Mouse (Mus musculus) kidney, embryonic 15.5 days (tissue): ENCODE results near the gene Tcap. TPM values are rescaled to one million over a fixed set of nuclear protein-coding genes. Genes with fewer than 3 reads are reported as not detected.

Experiments
- ATAC-seq: fragments of 200-750 bp; cut with Nextera tagmentation; replicated peaks from 2 replicates; pipeline ENCODE4 v1.8.0; 2017; ENCODE audit warnings: moderate TSS enrichment; ENCODE audit not compliant: low FRiP score
- H3K27ac ChIP-seq: fragments of 300-500 bp; sonication (generic); 2 replicates; pipeline ENCODE4 v1.5.1; 2015; ENCODE audit warnings: mild to moderate bottlenecking, inconsistent platforms
- H3K27me3 ChIP-seq: fragments of 300-500 bp; sonication (generic); 2 replicates; pipeline ENCODE4 v1.6.1; 2015; ENCODE audit warnings: inconsistent platforms
- H3K36me3 ChIP-seq: fragments of 300-500 bp; sonication (generic); 2 replicates; pipeline ENCODE4 v1.6.1; 2015; ENCODE audit warnings: inconsistent platforms
- H3K4me1 ChIP-seq: fragments of 300-500 bp; sonication (generic); 2 replicates; pipeline ENCODE4 v1.6.1; 2015; ENCODE audit warnings: inconsistent platforms
- H3K4me2 ChIP-seq: fragments of 300-500 bp; sonication (generic); 2 replicates; pipeline ENCODE4 v1.6.1; 2015; ENCODE audit warnings: moderate library complexity, mild to moderate bottlenecking, inconsistent platforms
- H3K4me3 ChIP-seq: fragments of 300-500 bp; sonication (generic); replicated peaks from 2 replicates; pipeline ENCODE4 v1.5.1; 2015; ENCODE audit warnings: mild to moderate bottlenecking, inconsistent platforms
- H3K9ac ChIP-seq: fragments of 300-500 bp; sonication (generic); 2 replicates; pipeline ENCODE4 v1.6.1; 2015; ENCODE audit warnings: mild to moderate bottlenecking, inconsistent platforms
- H3K9me3 ChIP-seq: fragments of 300-500 bp; sonication (generic); replicated peaks from 2 replicates; pipeline ENCODE4 v1.6.1; 2016; ENCODE audit warnings: inconsistent platforms
- WGBS: fragments of 180-500 bp; shearing (Covaris S2); methylation state at CpG from one replicate; pipeline ENCODE4 v1.1.7; 2015; ENCODE audit warnings: mixed read lengths; 5-methylcytosine and 5-hydroxymethylcytosine counted together
- polyA plus RNA-seq: library from polyadenylated mRNA; unstranded; fragments of >200 nt; fragmentation: Nextera tagmentation; extraction: Ambion mirVana; gene quantifications from 2 replicates; pipeline ENCODE4 v1.2.1, GENCODE M21; 2015

Tcap gene
- polyA plus RNA-seq, 1 experiment from 2014 or later = 2.5 TPM

DNA sequence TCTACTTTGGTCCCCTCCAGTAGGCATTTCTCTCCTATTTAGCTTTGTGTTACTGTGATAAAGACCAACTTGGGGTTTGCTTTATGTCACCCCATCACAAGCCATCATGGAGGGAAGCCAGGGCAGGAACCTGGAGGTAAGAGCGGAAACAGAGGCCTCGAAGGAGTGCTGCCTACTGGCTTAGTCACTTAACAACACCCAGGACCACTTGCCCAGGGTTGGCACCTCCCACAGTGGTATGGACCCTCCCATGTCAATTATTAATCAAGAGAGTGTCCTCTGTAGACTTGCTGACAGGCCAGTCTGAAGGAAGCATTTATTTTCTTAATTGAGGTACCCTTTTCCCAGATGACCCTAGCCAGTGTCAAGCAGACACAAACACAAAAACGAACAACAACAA is 17.2 kb downstream of the Tcap start:
- no peaks in the 10 kb centered on the region for H3K9me3 ChIP-seq
- peak; percentile 63 for ATAC-seq

DNA sequence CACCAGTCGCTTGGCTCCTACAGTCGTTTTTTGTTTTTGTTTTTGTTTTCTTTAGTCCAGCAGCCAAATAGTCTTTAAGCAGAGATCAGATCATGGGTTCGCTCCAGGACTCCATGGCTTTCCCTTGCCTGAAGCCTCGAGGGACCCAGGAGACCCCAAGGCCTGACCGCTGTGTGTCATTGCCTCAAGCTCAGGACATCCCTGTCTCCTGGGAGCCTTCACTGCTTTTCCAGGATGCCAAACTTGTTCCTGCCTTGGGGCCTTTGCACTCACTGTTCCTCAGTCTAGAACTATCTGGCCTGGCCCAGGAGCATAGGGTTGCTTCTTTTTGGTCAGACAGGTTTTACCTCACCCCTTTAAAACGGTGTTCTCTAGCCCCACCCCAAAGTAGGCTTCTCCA is 23.0 kb downstream of the Tcap start:
- ATAC-seq = no peak
- H3K36me3 ChIP-seq = no peaks in the 10 kb centered on the region
- H3K4me1 ChIP-seq = peaks cover 27% of the 10 kb centered on the region
- no peak overlapping the region for H3K9ac ChIP-seq
- H3K27ac ChIP-seq = no peak overlapping the region
- no peaks in the 10 kb centered on the region for H3K9me3 ChIP-seq
- 67% methylated on average over 6 of the region's 6 CpGs for WGBS
- H3K4me2 ChIP-seq = no peak overlapping the region
- H3K4me3 ChIP-seq = no peak overlapping the region
- H3K27me3 ChIP-seq = peaks cover 5% of the 10 kb centered on the region

More for the DNA sequence above, 17.2 kb downstream of the Tcap start:
- Histone ChIP-seq H3K27me3 (no peaks in the 10 kb centered on the region), H3K9ac (peak overlapping the region; percentile 73), H3K4me3 (peak overlapping the region; percentile 81), H3K4me1 (peaks cover 18% of the 10 kb centered on the region), H3K27ac (peak overlapping the region; percentile 100), H3K36me3 (0 out of 2 replicates have a peak, but pooled peaks cover 6% of the 10 kb centered on the region), H3K4me2 (peak overlapping the region; percentile 87)
- 52% methylated on average over 3 of the region's 3 CpGs for WGBS

DNA sequence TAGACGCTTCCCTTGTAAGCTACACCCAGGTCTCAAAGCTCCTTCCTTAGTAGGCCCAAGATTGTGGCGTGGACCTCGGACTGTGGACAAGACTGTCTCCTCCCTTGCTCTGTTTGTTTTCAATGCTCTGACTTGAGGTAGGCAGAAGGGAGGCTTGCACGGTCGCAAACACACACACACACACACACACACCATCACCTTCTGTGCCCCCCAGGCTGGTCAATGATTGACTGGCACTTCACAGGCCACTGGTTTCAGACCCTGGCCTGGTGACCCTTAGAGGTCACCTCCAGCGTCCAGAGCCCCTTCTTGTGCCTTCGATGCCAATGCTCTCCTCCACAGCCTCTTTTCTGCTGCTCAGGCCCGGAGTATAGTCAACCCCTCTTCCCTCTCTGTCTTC is 25.3 kb downstream of the Tcap start:
- H3K36me3 ChIP-seq = no peaks in the 10 kb centered on the region
- H3K27me3 ChIP-seq = peaks cover 5% of the 10 kb centered on the region
- H3K27ac ChIP-seq = peak overlapping the region; percentile 90
- H3K9ac ChIP-seq = no peak overlapping the region
- H3K4me3 ChIP-seq = peak overlapping the region; percentile 19
- 31% methylated on average over 8 of the region's 8 CpGs for WGBS
- peak; percentile 52 for ATAC-seq
- peaks cover 42% of the 10 kb centered on the region for H3K4me1 ChIP-seq
- H3K4me2 ChIP-seq = peak overlapping the region; percentile 52
- no peaks in the 10 kb centered on the region for H3K9me3 ChIP-seq

DNA sequence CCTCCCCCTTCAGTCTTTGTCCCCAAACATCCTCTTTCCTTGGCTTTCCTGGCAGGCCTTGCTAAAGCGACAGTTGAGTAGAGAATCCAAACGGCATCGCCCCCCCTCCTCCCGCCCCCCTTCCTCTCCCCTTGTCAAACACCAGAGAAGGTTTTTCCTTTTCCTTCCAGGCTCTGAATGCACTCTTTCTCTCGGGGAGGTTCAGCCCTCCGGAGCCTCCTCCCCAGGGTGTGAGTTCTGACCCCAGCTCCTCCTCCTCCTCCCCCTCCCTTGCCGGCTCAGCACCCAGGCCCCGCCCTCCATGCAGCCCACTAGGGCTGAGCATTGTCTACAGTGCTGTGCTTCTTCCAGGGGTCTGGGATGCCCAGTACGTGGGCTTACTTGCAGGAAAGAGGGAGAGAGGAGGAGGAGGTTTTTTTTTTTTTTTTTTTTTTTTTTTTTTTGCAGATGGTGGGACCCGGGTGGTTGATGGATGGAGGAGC is 25.8 kb downstream of the Tcap start:
- Histone ChIP-seq H3K27ac (peak overlapping the region; percentile 90), H3K36me3 (no peaks in the 10 kb centered on the region), H3K27me3 (peaks cover 5% of the 10 kb centered on the region), H3K4me1 (peaks cover 47% of the 10 kb centered on the region), H3K4me2 (peak overlapping the region; percentile 52), H3K4me3 (peak overlapping the region; percentile 19), H3K9me3 (no peaks in the 10 kb centered on the region), H3K9ac (no peak overlapping the region)
- ATAC-seq = peak; percentile 70
- 2% methylated on average over 9 of the region's 10 CpGs for WGBS

DNA sequence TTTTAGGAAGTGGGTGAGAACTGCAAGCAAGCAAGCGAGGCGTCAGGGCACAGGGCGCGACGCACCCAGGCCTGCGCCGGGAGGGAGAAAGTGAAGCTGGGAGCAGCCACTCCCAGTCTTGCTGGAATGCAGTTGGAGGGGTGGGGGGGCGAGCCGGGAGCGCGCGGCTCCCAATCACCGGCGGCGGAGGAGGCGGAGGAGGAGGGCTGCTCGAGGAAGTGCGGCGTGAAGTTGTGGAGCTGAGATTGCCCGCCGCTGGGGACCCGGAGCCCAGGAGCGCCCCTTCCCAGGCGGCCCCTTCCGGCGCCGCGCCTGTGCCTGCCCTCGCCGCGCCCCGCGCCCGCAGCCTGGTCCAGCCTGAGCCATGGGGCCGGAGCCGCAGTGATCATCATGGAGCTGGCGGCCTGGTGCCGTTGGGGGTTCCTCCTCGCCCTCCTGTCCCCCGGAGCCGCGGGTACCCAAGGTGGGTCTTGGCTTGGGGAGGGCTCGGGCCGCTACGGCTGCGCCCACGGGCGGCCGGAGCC is 28.7 kb downstream of the Tcap start, which contains the start of gene Erbb2:
Erbb2 (plus strand) TSS at position 198 of the 524 bp plus-strand sequence.
- peaks cover 5% of the 10 kb centered on the region for H3K27me3 ChIP-seq
- peak within 1 kb of the TSS; percentile 100 for H3K9ac ChIP-seq
- peak; percentile 81 for ATAC-seq
- WGBS = 0% methylated on average over 38 of the region's 49 CpGs
- H3K4me2 ChIP-seq = peak within 1 kb of the TSS; percentile 79
- peak within 1 kb of the TSS; percentile 99 for H3K4me3 ChIP-seq
- 0 out of 2 replicates have a peak, but pooled peaks cover 5% of the 10 kb centered on the region for H3K36me3 ChIP-seq
- H3K4me1 ChIP-seq = peaks cover 75% of the 10 kb centered on the region
- H3K9me3 ChIP-seq = no peaks in the 10 kb centered on the region
- H3K27ac ChIP-seq = peak within 1 kb of the TSS; percentile 98

DNA sequence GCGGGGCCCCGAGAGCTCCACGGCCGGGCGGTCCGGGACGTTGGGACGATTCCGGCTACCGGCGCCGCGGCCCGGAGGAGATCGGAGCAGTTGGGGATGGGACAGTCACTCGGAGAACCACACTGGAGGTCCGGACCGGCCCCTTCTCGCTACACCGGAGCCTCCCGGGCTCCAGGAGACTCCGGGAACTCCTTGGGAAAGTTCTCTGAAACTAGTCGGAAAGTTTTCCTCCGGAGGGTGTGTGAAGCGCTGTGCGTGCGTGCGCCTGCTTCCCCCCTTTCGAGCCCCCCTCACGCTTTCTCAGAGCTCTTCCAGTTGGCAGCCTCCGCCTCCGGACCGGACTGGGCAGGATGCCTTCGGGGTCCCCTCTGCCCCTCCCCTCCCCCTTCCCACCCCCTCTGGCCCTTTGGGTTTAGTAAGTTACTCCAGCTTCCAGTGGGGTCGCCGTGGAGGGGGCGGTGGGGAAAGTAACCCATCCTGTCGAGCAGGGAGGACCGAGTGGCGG is 29.2 kb downstream of the Tcap start:
- H3K9me3 ChIP-seq = no peaks in the 10 kb centered on the region
- H3K4me1 ChIP-seq = peaks cover 75% of the 10 kb centered on the region
- 0 out of 2 replicates have a peak, but pooled peaks cover 5% of the 10 kb centered on the region for H3K36me3 ChIP-seq
- H3K9ac ChIP-seq = peak overlapping the region; percentile 100
- 0% methylated on average over 40 of the region's 40 CpGs for WGBS
- peak overlapping the region; percentile 99 for H3K4me3 ChIP-seq
- ATAC-seq = peak; percentile 27
- peak overlapping the region; percentile 98 for H3K27ac ChIP-seq
- peak overlapping the region; percentile 79 for H3K4me2 ChIP-seq
- peaks cover 5% of the 10 kb centered on the region for H3K27me3 ChIP-seq

DNA sequence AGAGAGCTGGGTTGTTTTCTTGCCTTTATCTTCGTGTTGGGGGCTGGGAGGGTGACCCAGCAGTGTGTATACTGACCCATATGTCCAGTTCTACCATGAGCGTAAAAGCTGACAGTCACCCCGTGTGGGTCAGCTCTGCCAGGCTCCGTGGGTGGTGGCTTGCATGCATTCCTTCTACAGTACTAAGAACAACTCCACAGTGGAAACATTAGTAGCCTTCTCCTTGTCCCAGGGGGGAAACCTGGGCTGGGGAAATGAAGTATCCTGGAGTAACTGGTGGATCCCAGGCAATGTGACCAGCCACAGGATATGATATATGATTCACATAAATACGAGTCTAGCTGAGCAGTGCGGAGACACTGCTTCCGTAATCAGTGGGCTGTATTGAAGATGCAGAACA is 30.1 kb downstream of the Tcap start:
- WGBS = 9% methylated on average over 7 of the region's 7 CpGs
- Histone ChIP-seq H3K4me1 (peaks cover 79% of the 10 kb centered on the region), H3K27ac (peak overlapping the region; percentile 98), H3K4me2 (peak overlapping the region; percentile 79), H3K4me3 (peak overlapping the region; percentile 99), H3K9ac (peak overlapping the region; percentile 100), H3K9me3 (no peaks in the 10 kb centered on the region), H3K36me3 (0 out of 2 replicates have a peak, but pooled peaks cover 9% of the 10 kb centered on the region), H3K27me3 (peaks cover 5% of the 10 kb centered on the region)
- ATAC-seq = no peak

DNA sequence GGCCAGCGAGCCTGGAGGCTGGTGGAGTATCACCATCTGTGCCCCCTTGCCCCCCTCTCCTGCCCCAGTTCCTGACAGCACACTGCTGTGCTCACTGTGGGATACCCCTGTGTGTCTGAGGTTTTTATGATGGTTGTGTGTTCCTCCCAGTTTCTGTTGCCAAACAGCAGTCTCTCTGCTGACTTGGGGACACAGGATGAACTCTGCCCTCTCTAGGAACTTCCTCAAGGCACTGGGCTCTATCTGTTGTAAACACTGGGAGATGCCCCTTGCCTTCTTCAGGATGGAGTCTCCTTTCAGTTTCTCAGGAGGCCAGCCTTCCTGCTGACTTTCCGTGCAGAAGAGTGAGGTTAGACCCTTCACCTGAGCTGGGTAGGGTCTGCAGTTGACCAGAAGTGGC is 30.6 kb downstream of the Tcap start:
- Histone ChIP-seq H3K9ac (peak overlapping the region; percentile 100), H3K4me2 (peak overlapping the region; percentile 79), H3K36me3 (peaks cover 13% of the 10 kb centered on the region; the same call in 1 of the 2 replicates), H3K4me3 (peak overlapping the region; percentile 99), H3K9me3 (no peaks in the 10 kb centered on the region), H3K4me1 (peaks cover 79% of the 10 kb centered on the region), H3K27ac (peak overlapping the region; percentile 98; the same call in 1 of the 2 replicates), H3K27me3 (peaks cover 5% of the 10 kb centered on the region)
- no peak for ATAC-seq
- WGBS = 21% methylated on average over 2 of the region's 2 CpGs

DNA sequence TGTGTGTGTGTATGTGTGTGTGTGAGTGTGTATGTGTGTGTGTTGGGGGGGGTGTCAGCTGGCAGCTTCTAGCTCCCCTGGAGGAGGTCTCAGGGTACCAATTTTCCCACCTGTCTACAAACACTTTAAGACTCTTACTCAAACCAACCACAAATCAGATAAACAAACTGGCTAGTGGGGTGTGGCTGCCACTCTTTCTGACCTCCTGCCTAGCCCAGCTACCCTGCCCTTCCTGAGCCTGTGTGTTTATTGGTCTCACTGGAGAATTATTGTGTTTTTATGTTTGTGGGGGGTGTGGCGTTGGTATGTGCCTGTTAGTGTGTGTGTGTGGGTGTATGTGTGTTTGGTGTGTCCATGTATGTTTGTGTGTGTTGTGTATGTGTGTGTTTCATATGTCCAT is 33.5 kb downstream of the Tcap start:
- no peak for ATAC-seq
- H3K27me3 ChIP-seq = no peaks in the 10 kb centered on the region
- H3K9me3 ChIP-seq = no peaks in the 10 kb centered on the region
- no peak overlapping the region for H3K4me2 ChIP-seq
- no peak overlapping the region for H3K4me3 ChIP-seq
- WGBS = 82% methylated on average over 1 of the region's 1 CpGs
- H3K9ac ChIP-seq = no peak overlapping the region
- 0 out of 2 replicates have a peak overlapping the region, but pooled peaks have one; percentile 9 for H3K27ac ChIP-seq
- peaks cover 41% of the 10 kb centered on the region for H3K36me3 ChIP-seq
- peaks cover 62% of the 10 kb centered on the region for H3K4me1 ChIP-seq

DNA sequence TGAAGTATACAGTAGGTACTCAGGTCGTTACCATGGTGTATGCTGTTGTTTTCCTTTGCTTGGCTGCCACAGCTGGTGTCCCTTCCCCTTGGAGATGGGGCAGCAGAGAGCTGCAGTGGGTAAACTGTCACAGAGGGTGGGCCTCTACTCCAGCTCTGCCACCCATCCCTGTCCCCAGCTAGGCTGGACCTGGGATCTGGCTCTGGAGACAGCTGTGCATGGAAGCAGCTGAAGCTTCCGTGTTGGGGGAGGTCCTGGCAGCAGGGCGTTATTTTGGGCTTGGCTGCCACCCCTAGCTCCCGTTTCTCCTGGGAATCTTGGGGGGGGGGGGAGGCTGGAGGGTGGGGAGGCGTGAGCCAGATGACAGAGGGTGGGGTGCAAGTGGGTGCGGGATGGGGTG is 34.7 kb downstream of the Tcap start:
- Histone ChIP-seq H3K27ac (no peak overlapping the region), H3K4me2 (no peak overlapping the region), H3K9me3 (no peaks in the 10 kb centered on the region), H3K36me3 (peaks cover 53% of the 10 kb centered on the region), H3K27me3 (no peaks in the 10 kb centered on the region), H3K9ac (no peak overlapping the region), H3K4me1 (peaks cover 58% of the 10 kb centered on the region), H3K4me3 (no peak overlapping the region)
- no peak for ATAC-seq
- WGBS = 74% methylated on average over 6 of the region's 6 CpGs

DNA sequence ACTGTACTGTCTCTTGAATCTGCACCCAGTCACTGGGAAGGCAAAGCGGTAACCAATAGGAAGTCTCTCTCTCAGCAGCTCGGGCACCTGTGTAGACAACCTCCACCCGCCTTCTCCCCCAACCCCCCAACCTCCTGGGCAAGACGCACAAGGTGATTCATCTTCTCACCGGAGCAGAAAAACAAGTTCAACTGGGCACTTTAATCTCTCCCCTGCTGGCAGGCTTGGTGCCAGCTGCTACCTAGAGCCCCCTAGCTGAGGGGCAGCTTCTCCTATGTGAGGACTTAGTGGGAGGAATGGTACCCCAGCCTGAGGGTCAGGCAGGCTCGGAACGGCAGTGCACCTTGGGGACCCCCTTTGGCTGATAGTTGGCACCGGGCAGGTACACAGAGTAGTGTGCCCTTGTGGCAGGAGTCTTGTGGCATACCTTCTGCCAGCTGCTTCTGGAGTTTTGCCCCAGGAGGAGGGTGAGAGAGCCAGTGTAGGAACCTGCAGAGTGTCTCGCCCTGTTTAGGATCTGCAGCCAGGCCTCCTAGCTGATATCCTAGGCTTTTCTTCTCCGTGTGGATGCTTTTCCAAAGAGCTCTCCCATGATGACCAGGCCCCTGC is 35.4 kb downstream of the Tcap start:
- Histone ChIP-seq H3K9me3 (no peaks in the 10 kb centered on the region), H3K36me3 (peaks cover 60% of the 10 kb centered on the region), H3K4me1 (peaks cover 50% of the 10 kb centered on the region), H3K4me3 (no peak overlapping the region), H3K4me2 (no peak overlapping the region), H3K27me3 (no peaks in the 10 kb centered on the region), H3K27ac (peak overlapping the region; percentile 32; the same call in 1 of the 2 replicates), H3K9ac (no peak overlapping the region)
- ATAC-seq = no peak
- 77% methylated on average over 10 of the region's 10 CpGs for WGBS

DNA sequence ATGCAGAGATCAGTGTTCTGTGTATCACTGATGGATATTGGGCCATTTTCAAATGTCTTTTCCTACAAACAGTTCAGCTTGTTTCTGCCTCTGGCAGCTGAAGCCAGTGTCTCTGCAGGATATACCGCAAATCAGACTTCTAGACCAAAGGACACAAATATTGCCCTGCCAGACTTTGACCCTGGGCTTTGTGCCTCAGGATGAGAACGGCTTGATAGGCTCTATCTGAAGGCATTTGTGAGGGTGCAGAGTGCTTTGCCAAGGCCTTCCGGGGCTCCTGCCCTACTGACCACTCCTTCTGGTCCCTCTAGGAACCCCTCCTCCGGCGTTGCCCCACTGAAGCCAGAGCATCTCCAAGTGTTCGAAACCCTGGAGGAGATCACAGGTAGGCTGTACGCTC is 43.0 kb downstream of the Tcap start:
- Histone ChIP-seq H3K27me3 (no peaks in the 10 kb centered on the region), H3K9ac (no peak overlapping the region), H3K27ac (no peak overlapping the region), H3K4me2 (no peak overlapping the region), H3K9me3 (no peaks in the 10 kb centered on the region), H3K4me3 (no peak overlapping the region), H3K36me3 (peaks cover 98% of the 10 kb centered on the region), H3K4me1 (no peaks in the 10 kb centered on the region)
- WGBS = 90% methylated on average over 7 of the region's 7 CpGs
- ATAC-seq = no peak
